Mouse (Mus musculus) megakaryocyte, embryonic 14.5 days (primary cell): Measurements from ENCODE around the gene Map2.

ENCODE experiments used
- FLI1 ChIP-seq: IDR thresholded peaks from 2 replicates; pipeline ENCODE4 v1.6.1; 2012; ENCODE audit warnings: low read length, inconsistent platforms, mixed read lengths
- GATA1 ChIP-seq: IDR thresholded peaks from 3 replicates; pipeline ENCODE4 v1.6.1; 2012; ENCODE audit warnings: mixed read lengths, low read length, inconsistent platforms, borderline replicate concordance

GRCm38 (mm10) chr1:66176012-66176837 lies 1.2 kb downstream of the Map2 start:
- TF ChIP-seq GATA1 (no peak), FLI1 (no peak)
